Mouse (Mus musculus) forelimb bud, embryonic 11.5 days (tissue): ENCODE data around the gene Itpr1.

Experiments used
- DNase-seq: peaks from one replicate; pipeline ENCODE4 v3.0.0-alpha.2; 2012; ENCODE audit warnings: low read depth, low spot score

Itpr1 gene

GRCm38 (mm10) chr6:108507337-108507736 lies 294.4 kb downstream of the Itpr1 start:
- DNase-seq = no peak

- DNase-seq = no peak
Measured at GRCm38 (mm10) chr6:108509320-108509719, 296.4 kb downstream of the Itpr1 start.

GRCm38 (mm10) chr6:108510101-108510500 lies 297.2 kb downstream of the Itpr1 start:
- no peak for DNase-seq

GRCm38 (mm10) chr6:108512097-108512496 lies 299.2 kb downstream of the Itpr1 start:
- DNase-seq = no peak

- DNase-seq = no peak
Measured at GRCm38 (mm10) chr6:108512994-108513393, 300.1 kb downstream of the Itpr1 start.

DNA sequence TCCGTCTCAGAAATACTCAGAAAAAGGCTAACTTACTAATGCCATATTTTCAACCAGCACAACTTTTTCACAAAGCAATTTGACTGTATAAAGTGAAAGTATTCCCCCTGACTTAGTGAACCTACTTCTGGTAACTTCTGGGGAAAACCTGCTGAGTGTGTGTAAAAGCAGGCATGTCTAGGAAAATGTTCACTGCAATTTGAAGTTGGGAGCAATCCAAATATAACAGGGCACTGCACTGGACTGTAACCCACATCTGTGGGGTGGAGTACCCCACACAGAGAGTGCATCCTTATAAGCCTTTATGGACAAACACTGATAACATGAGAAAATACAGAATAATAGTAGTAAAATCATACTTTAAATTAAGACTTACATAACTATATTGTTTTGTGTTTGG lies 303.4 kb downstream of the Itpr1 start:
- no peak for DNase-seq

DNA sequence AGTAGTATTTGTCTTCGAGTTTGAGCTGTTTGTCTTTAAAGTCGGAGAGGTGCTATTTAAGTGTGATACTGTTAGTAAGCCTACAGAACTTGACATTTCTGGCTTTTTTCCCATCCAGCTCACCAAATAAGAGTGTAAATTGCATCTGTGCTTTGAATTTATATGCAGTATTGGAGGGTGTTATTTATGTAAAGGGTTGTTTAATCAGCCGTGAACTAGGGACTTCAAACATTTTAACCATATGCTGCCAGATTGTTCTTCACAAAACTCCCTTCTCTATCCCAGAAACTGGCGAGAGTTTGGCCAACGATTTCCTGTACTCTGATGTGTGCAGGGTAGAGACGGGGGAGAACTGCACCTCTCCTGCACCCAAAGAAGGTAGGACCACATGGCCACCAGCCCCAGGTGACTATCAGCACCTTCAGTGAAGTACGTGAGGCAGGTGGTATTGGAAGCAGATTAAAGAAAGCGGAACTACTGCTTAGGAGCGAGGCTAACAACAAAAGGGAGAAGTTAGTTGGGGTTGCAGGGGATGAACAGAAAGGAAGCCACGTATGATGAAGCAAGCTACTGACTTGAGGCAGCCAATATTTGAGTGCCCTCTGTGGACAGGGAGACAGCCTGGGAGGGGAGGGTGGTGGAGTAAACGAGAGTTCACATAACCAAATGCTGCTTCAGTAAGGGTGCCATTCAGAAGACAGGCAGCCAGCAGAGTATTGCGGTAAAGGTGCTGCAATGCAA lies 304.5 kb downstream of the Itpr1 start:
- DNase-seq = no peak

- no peak for DNase-seq
Measured at GRCm38 (mm10) chr6:108517986-108518385, 305.1 kb downstream of the Itpr1 start.

DNA sequence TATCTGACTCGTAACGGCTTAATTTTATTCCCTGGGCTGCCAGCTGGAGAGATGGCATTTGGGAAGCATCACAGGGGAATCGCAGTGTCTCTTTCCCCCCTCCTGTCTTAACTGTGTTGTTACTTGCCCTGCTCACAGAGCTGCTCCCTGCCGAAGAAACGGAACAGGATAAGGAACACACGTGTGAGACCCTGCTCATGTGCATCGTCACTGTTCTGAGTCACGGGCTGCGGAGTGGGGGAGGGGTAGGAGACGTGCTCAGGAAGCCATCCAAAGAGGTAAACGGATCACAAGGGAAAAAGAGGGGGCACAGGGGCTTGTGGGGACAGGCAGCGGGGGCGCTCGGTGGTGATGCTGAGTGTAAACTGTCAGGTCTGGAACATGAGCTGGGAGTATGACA lies 305.7 kb downstream of the Itpr1 start:
- no peak for DNase-seq

- no peak for DNase-seq
Measured at GRCm38 (mm10) chr6:108519327-108519726, 306.4 kb downstream of the Itpr1 start.

DNA sequence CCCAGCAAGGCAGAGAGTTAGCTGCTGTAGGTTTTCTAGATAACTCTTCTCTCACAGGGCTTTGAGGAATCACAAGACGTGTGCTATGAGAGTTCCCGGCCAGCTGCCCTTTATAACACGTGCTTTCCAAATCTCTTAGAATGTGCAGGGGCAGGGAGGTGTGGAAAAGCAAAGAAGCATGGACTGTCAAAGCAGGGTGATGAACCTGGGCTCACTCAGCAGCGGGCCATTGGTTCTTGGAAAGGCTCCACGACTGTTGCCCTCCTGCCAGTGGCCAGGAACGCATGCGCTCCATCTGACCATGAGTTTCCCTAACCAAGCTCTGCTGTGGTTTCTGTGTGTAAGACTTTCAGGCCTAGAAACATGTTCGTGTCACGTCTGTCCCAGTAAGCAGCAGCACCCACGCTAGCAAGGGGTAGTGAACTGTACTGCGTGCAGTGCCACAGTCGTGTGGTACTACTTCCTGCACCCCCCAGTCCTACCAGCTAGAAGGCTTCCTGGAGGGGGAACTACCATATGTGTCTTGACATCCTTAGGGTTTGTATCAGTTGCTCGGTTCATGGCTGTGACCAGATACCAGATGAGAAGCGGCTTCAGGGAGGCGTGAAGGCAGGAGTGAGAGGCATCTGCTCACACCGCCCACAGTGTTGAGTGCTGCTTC lies 311.2 kb downstream of the Itpr1 start:
- no peak for DNase-seq

- DNase-seq = no peak
Measured at GRCm38 (mm10) chr6:108524617-108525010, 311.7 kb downstream of the Itpr1 start.

DNA sequence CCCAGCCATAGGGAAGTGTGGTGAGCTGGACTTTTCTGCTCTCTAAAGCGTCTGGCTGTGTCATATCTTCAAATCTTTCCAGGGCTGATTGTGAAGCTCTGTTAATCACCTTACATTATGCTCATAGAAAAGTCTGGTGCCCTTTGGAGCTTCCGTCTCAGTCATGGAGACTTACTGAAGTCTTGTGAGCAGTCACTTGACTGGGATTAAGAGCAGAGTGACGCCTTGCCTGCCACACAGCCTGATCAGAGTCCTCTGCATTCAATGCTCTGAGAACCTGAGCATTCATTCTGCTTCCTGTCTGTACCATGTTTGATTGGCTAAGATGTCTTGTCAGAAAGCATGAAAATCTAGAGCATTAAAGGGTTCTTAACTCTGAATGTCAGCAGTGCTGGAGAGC lies 314.7 kb downstream of the Itpr1 start:
- no peak for DNase-seq

GRCm38 (mm10) chr6:108527993-108528392 lies 315.1 kb downstream of the Itpr1 start:
- no peak for DNase-seq

GRCm38 (mm10) chr6:108529150-108529549 lies 316.3 kb downstream of the Itpr1 start:
- no peak for DNase-seq

- DNase-seq = no peak
Measured at GRCm38 (mm10) chr6:108530781-108531323, 318.0 kb downstream of the Itpr1 start.

DNA sequence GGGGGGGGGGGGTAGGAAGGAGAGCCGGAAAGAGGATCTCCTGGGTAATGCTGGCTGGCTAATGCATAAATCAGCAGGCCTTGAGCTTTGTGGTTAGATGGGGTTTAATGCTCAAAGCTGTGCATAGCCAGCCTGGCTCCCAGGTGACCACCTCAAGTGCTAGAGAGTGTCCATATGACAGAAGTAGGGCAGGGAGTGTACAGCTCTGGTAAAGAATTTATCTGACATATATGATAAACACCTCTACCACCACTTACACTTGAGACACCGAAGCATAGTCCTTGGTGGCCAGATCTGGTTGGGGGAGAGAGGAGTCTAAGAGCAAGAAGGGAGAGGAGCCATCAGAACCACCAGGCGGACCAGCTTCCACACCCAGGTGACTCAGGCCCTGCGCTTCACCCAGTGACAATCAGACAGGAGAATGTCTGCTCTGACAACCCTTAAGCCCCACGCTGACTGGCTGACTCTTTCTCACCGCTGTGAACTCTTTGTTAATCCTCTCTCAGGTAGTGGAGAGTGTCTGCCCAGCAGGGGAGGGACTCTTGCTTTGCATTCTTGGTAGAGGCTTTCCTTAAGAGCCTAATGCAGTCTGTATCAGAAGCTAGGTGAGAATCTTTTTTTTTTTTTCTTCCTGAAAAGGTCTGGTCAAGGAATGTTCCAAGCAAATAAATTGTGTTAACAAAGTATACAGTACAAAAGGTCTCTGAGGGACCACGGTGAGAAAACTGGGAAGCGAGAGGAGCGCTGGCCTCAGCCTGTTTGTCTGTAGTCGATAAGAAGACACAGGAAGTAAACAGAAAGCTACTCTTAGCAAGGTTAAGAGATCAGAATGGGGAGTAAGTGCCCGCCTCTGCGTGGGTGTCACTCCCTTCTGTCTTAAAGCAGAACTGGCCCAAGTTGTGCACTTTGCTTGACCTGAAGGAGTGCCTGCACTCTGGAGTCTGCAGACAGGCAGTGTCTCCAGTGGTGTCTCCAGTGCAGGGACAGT lies 318.7 kb downstream of the Itpr1 start:
- DNase-seq = no peak

DNA sequence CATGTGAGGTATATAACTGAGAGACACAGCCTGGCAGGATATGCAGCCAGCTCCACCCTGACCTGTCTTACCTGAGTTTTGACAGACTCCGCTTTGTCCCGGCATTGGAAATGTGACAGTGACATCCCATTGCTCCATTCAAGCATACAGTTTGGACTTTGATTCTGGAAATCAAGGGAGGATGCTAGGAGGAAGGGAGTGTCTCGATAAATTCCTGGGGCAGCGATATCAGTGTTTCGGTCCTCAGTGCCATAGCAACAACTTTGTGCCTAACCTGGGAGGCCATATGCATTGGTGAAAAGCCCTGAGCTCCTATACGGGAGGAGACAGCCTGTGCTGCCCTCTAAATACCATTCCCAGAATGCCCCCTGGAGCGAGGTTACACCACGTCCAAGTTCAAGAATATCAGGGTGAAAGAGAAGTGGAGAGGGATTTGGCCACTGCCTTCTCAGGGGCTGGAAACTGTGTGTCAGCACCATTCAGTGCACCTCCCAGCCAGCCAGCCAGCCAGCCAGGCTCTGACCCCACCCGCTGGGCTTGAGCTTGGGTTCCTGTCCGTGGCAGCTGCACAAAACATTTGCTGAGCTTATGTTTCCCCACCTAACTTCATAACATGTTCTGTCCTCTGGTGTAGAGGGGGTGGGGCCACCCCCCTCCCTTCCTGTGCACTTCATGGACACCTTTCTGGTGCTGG lies 319.7 kb downstream of the Itpr1 start:
- no peak for DNase-seq

- no peak for DNase-seq
Measured at GRCm38 (mm10) chr6:108534139-108534538, 321.2 kb downstream of the Itpr1 start.

GRCm38 (mm10) chr6:108534596-108534995 lies 321.7 kb downstream of the Itpr1 start:
- no peak for DNase-seq

DNA sequence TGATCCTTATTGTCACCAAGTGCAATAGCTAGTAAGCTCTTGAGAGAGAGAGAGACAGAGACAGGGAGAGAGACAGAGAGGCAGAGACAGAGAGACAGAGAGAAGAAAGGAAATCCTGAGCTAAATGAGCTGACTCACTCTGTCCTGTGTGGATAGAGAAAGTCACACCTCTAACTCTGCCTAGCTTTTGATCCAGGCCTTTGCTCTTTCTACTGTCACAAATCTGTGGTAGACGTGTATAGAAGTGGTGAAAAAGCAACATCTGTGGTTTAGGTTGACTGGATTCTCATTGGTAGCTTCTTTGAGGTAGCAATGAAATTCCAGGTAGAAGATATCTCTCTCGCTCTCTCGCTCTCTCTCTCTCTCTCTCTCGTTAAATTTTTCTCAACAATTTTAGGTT lies 322.4 kb downstream of the Itpr1 start:
- DNase-seq = no peak
